Mouse (Mus musculus) erythroblast, embryonic 14.5 days (primary cell): Measurements from ENCODE around the gene Cstf3. TPM values are rescaled to one million over a fixed set of nuclear protein-coding genes. Genes with fewer than 3 reads are reported as not detected.
"Not testable (repeated sequence)": the region's sequence is repeated elsewhere in the genome, so short reads cannot be mapped to it uniquely, and the experiment has no call there.

Experiments
- H3K27me3 ChIP-seq: 2 replicates; pipeline ENCODE4 v1.6.1; 2012; ENCODE audit warnings: inconsistent platforms; ENCODE audit not compliant: control insufficient read depth
- H3K36me3 ChIP-seq: 2 replicates; pipeline ENCODE4 v1.6.1; 2012; ENCODE audit warnings: mild to moderate bottlenecking, inconsistent platforms; ENCODE audit not compliant: control insufficient read depth
- H3K4me1 ChIP-seq: 2 replicates; pipeline ENCODE4 v1.6.1; 2012; ENCODE audit warnings: inconsistent platforms; ENCODE audit not compliant: control insufficient read depth
- H3K4me3 ChIP-seq: replicated peaks from 2 replicates; pipeline ENCODE3; 2012; ENCODE audit warnings: moderate library complexity, mild to moderate bottlenecking, inconsistent platforms
- H3K9me3 ChIP-seq: 2 replicates; pipeline ENCODE4 v1.6.1; 2012; ENCODE audit warnings: low read length, inconsistent platforms, mixed read lengths; ENCODE audit not compliant: control insufficient read depth
- GATA1 ChIP-seq: IDR thresholded peaks from 2 replicates; pipeline ENCODE4 v1.6.1; 2012; ENCODE audit warnings: low read length, inconsistent platforms, mixed read lengths
- TAL1 ChIP-seq: IDR thresholded peaks from 3 replicates; pipeline ENCODE4 v1.6.1; 2012; ENCODE audit warnings: low read length, inconsistent platforms, mixed read lengths
- polyA plus RNA-seq: library from polyadenylated mRNA; stranded (reverse); fragments of >175 nt; gene quantifications from 2 replicates; pipeline ENCODE4 v1.2.3, GENCODE M21; 2012

Cstf3 gene
- polyA plus RNA-seq: 0.37 and 0.44 TPM in 2 replicates

- H3K4me1 ChIP-seq: peaks cover 28% of the 10 kb centered on the region
- H3K4me3 ChIP-seq: peak within 1 kb of the TSS; percentile 100
- no peaks in the 10 kb centered on the region for H3K9me3 ChIP-seq
- H3K36me3 ChIP-seq: peaks cover 12% of the 10 kb centered on the region
- no peaks in the 10 kb centered on the region for H3K27me3 ChIP-seq
- TF ChIP-seq TAL1 (no peak), GATA1 (no peak)
These were observed at the start of gene Cstf3 for GRCm38 (mm10) chr2:104590068-104590828. Gene Cstf3 (plus strand): TSS chr2:104590523.

GRCm38 (mm10) chr2:104556711-104557110 is 33.6 kb upstream of the Cstf3 start:
- not testable (repeated sequence) for H3K4me3 ChIP-seq, H3K36me3 ChIP-seq, H3K4me1 ChIP-seq, H3K9me3 ChIP-seq, H3K27me3 ChIP-seq

GRCm38 (mm10) chr2:104557722-104558121 is 32.6 kb upstream of the Cstf3 start:
- H3K4me3 ChIP-seq: no peak overlapping the region
- TF ChIP-seq TAL1 (no peak), GATA1 (no peak)

GRCm38 (mm10) chr2:104558326-104558725 is 32.0 kb upstream of the Cstf3 start:
- Histone ChIP-seq H3K4me1 (no peaks in the 10 kb centered on the region), H3K4me3 (no peak overlapping the region), H3K36me3 (no peaks in the 10 kb centered on the region), H3K27me3 (no peaks in the 10 kb centered on the region), H3K9me3 (no peaks in the 10 kb centered on the region)
- TF ChIP-seq TAL1: no peak
- TF ChIP-seq GATA1: no peak

More at GRCm38 (mm10) chr2:104557722-104558121, 32.6 kb upstream of the Cstf3 start:
- Histone ChIP-seq H3K36me3 (no peaks in the 10 kb centered on the region), H3K27me3 (no peaks in the 10 kb centered on the region), H3K9me3 (no peaks in the 10 kb centered on the region), H3K4me1 (no peaks in the 10 kb centered on the region)

GRCm38 (mm10) chr2:104558938-104559337 is 31.4 kb upstream of the Cstf3 start:
- no peak for TF ChIP-seq GATA1
- no peak for TF ChIP-seq TAL1
- Histone ChIP-seq H3K9me3 (no peaks in the 10 kb centered on the region), H3K36me3 (no peaks in the 10 kb centered on the region), H3K4me3 (no peak overlapping the region), H3K4me1 (no peaks in the 10 kb centered on the region), H3K27me3 (no peaks in the 10 kb centered on the region)

- Histone ChIP-seq H3K36me3 (no peaks in the 10 kb centered on the region), H3K27me3 (no peaks in the 10 kb centered on the region), H3K4me3 (no peak overlapping the region), H3K9me3 (no peaks in the 10 kb centered on the region), H3K4me1 (no peaks in the 10 kb centered on the region)
- no peak for TF ChIP-seq TAL1
- no peak for TF ChIP-seq GATA1
These were observed 30.5 kb upstream of the Cstf3 start for GRCm38 (mm10) chr2:104559591-104560380.

GRCm38 (mm10) chr2:104561386-104561785 is 28.9 kb upstream of the Cstf3 start:
- no peaks in the 10 kb centered on the region for H3K9me3 ChIP-seq
- H3K27me3 ChIP-seq: no peaks in the 10 kb centered on the region
- H3K4me3 ChIP-seq: no peak overlapping the region
- H3K36me3 ChIP-seq: no peaks in the 10 kb centered on the region
- no peaks in the 10 kb centered on the region for H3K4me1 ChIP-seq
- no peak for TF ChIP-seq GATA1

- Histone ChIP-seq H3K27me3 (no peaks in the 10 kb centered on the region), H3K9me3 (no peaks in the 10 kb centered on the region), H3K4me3 (no peak overlapping the region), H3K36me3 (no peaks in the 10 kb centered on the region), H3K4me1 (no peaks in the 10 kb centered on the region)
- no peak for TF ChIP-seq TAL1
- no peak for TF ChIP-seq GATA1
These were observed 28.3 kb upstream of the Cstf3 start for GRCm38 (mm10) chr2:104561986-104562532.

GRCm38 (mm10) chr2:104572066-104572465 is 18.3 kb upstream of the Cstf3 start:
- Histone ChIP-seq H3K36me3 (no peaks in the 10 kb centered on the region), H3K4me3 (no peak overlapping the region), H3K9me3 (no peaks in the 10 kb centered on the region), H3K4me1 (no peaks in the 10 kb centered on the region), H3K27me3 (peaks cover 6% of the 10 kb centered on the region)
- no peak for TF ChIP-seq TAL1
- TF ChIP-seq GATA1: no peak
